ENCODE assay signal across 8 mouse cellular contexts in the genomic region with DNA sequence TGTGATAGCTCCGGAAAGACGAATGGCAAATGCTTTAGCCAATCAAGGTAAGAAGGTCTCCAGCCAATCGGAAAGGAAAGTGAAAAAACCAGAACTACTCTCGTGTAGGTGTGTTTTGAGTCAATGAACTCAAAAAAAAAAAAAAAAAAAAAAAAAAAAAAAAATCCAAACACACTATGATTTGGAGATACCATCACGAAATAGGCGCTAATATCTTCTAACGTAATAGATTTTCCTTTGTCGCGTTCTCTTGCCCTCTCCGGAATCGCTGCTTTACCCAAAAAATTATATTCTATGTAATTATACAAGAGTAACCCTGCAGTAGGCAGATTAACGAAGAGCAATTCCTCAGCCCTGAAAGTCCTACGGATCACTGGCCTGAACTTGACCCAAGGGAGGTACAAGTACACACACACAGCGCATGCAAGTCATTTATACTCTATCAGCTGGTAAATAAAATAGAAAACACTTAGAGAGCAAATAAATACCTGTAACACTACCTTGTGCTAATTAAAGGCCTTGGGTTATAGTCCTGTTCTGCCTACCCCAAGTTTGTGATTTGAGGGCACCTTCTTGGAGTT. TPM values are rescaled to one million over a fixed set of nuclear protein-coding genes. Genes with fewer than 3 reads are reported as not detected.
DNase-seq lines count a peak whose midpoint lies in the region; ATAC-seq and TF ChIP-seq lines count a peak whose summit lies in the region.

No protein-coding gene starts in this region.

- ATAC-seq in forebrain, postnatal 0 days = no peak
- no peak for ATAC-seq in liver, embryonic 15.5 days (ENCODE audit: insufficient read depth)

- H3K79me2 ChIP-seq in heart, adult 2 months (replicated peaks; ENCODE audit: control insufficient read depth, insufficient read depth, low read length) = peaks cover 2% of the 10 kb centered on the region; the same call in 1 of the 2 replicates

- intact Hi-C loops in heart, adult 2 months (cut with DNase I) = loop anchor here (2.0 kb wide), 1 partner anchor 34 kb away; the partner anchor contains the start of gene H1f0
- intact Hi-C loops in heart, postnatal 10 days (cut with DNase I) = no loop called here
- intact Hi-C loops in left cerebral cortex, postnatal 14 days (cut with DNase I) = no loop called here

- peaks cover 2% of the 10 kb centered on the region for H3K4me1 ChIP-seq in heart, adult 2 months (ENCODE audit: control insufficient read depth, insufficient read depth, low read length)
- no peaks in the 10 kb centered on the region; the same call in 1 of the 2 replicates for H3K4me1 ChIP-seq in forebrain, postnatal 0 days (ENCODE audit: insufficient read depth)
- peaks cover 86% of the 10 kb centered on the region for H3K4me1 ChIP-seq in liver, embryonic 15.5 days (replicated peaks)

- no peaks in the 10 kb centered on the region for H3K9me3 ChIP-seq in forebrain, postnatal 0 days (ENCODE audit: low read length)
- no peaks in the 10 kb centered on the region for H3K9me3 ChIP-seq in liver, embryonic 15.5 days (replicated peaks)

- H3K4me2 ChIP-seq in forebrain, postnatal 0 days (ENCODE audit: low read depth) = peak overlapping the region; percentile 48
- peak overlapping the region; percentile 79 for H3K4me2 ChIP-seq in liver, embryonic 15.5 days

- peak overlapping the region; percentile 4; the same call in 1 of the 2 replicates for H3K27ac ChIP-seq in heart, adult 2 months
- H3K27ac ChIP-seq in forebrain, postnatal 0 days (ENCODE audit: low read depth, low read length) = no peak overlapping the region
- peak overlapping the region; percentile 85 for H3K27ac ChIP-seq in liver, embryonic 15.5 days (replicated peaks)

- H3K4me3 ChIP-seq in heart, adult 2 months = peak overlapping the region; percentile 42
- H3K4me3 ChIP-seq in forebrain, postnatal 0 days (ENCODE audit: low read depth, low read length) = peak overlapping the region; percentile 21
- peak overlapping the region; percentile 59 for H3K4me3 ChIP-seq in liver, embryonic 15.5 days (replicated peaks)

- no peak for TF ChIP-seq EP300 in heart, adult 2 months (IDR thresholded peaks at IDR 0.05; ENCODE audit: insufficient read depth, low read depth, low read length)

- no peaks in the 10 kb centered on the region for H3K36me3 ChIP-seq in heart, adult 2 months (ENCODE audit: control insufficient read depth, insufficient read depth, low read length)
- peaks cover 27% of the 10 kb centered on the region for H3K36me3 ChIP-seq in forebrain, postnatal 0 days (ENCODE audit: insufficient read depth)
- peaks cover 30% of the 10 kb centered on the region for H3K36me3 ChIP-seq in liver, embryonic 15.5 days (replicated peaks)

- DNase-seq in heart, adult 2 months = no peak
- no peak for DNase-seq in heart, postnatal 10 days
- DNase-seq in CD4-positive helper T cell, adult 2 months (ENCODE audit: low read depth, low spot score) = peak; percentile 16
- no peak for DNase-seq in forebrain, postnatal 0 days
- DNase-seq in adrenal gland, adult (ENCODE audit: inconsistent age in 2 of 2, low spot score in 1 of 2) = no peak
- no peak for DNase-seq in left cerebral cortex, postnatal 14 days (ENCODE audit: low spot score in 2 of 2)
- DNase-seq in T-cell, adult 2 months (ENCODE audit: low spot score) = no peak

- no peak for TF ChIP-seq CTCF in heart, adult 2 months (IDR thresholded peaks at IDR 0.05)
- no peak for TF ChIP-seq CTCF in forebrain, postnatal 0 days (IDR thresholded peaks at IDR 0.05; ENCODE audit: low read depth)

- WGBS in heart, adult 2 months = 9% methylated on average over 14 of the region's 14 CpGs
- 8% methylated on average over 14 of the region's 14 CpGs for WGBS in forebrain, postnatal 0 days
- 8% methylated on average over 14 of the region's 14 CpGs for WGBS in liver, embryonic 15.5 days (ENCODE audit: insufficient replicate concordance)

- H3K9ac ChIP-seq in heart, adult 2 months (ENCODE audit: low read depth, low read length) = 0 out of 2 replicates have a peak overlapping the region, but pooled peaks have one; percentile 27
- no peak overlapping the region for H3K9ac ChIP-seq in forebrain, postnatal 0 days
- H3K9ac ChIP-seq in liver, embryonic 15.5 days = peak overlapping the region; percentile 55

- H3K27me3 ChIP-seq in heart, adult 2 months (ENCODE audit: control insufficient read depth, insufficient read depth, low read length) = no peaks in the 10 kb centered on the region
- no peaks in the 10 kb centered on the region for H3K27me3 ChIP-seq in forebrain, postnatal 0 days (ENCODE audit: insufficient read depth, low read length)
- no peaks in the 10 kb centered on the region for H3K27me3 ChIP-seq in liver, embryonic 15.5 days

- no peak for TF ChIP-seq POLR2A in heart, adult 2 months (IDR thresholded peaks at IDR 0.05; ENCODE audit: insufficient read depth, low read depth, low read length)

RNA-seq across cellular contexts. Expression of gene Ankrd54, which starts 0.6 kb away (rescaled TPM):
- 1 to 10 TPM; 5.5 to 8.5 TPM for total RNA-seq in heart, adult 2 months (2021)
- 12.2 and 14.2 TPM in 2 replicates for polyA plus RNA-seq in heart, adult 2 months (2012; rRNA removed)
- 10 to 100 TPM in 1 of 2 experiments, 1 to 10 TPM in 1; 9.1 to 10.7 TPM for total RNA-seq in heart, postnatal 10 days (2021)
- 43.3 and 50.5 TPM in 2 replicates for total RNA-seq in forebrain, postnatal 0 days (2014; rRNA removed)
- polyA plus RNA-seq in forebrain, postnatal 0 days (2015; fragmentation: Nextera tagmentation; extraction: Ambion mirVana) = 41.2 and 45.8 TPM in 2 replicates
- polyA plus RNA-seq in liver, embryonic 15.5 days (2015; fragmentation: Nextera tagmentation; extraction: Ambion mirVana) = 47.9 and 55.1 TPM in 2 replicates
- total RNA-seq in left cerebral cortex, postnatal 14 days (2021) = 10 to 100 TPM; 17.3 to 18.6 TPM

RNA-seq across cellular contexts. Expression of gene Eif3l, which starts 11.7 kb away (rescaled TPM):
- total RNA-seq in heart, adult 2 months (2021) = 10 to 100 TPM; 63.9 to 69.2 TPM
- polyA plus RNA-seq in heart, adult 2 months (2012; rRNA removed) = 90.3 and 116 TPM in 2 replicates
- total RNA-seq in heart, postnatal 10 days (2021) = 10 to 100 TPM; 94.5 to 95.7 TPM
- 213 and 218 TPM in 2 replicates for total RNA-seq in forebrain, postnatal 0 days (2014; rRNA removed)
- 179 and 191 TPM in 2 replicates for polyA plus RNA-seq in forebrain, postnatal 0 days (2015; fragmentation: Nextera tagmentation; extraction: Ambion mirVana)
- 116 and 117 TPM in 2 replicates for polyA plus RNA-seq in liver, embryonic 15.5 days (2015; fragmentation: Nextera tagmentation; extraction: Ambion mirVana)
- 10 to 100 TPM; 80.6 to 81.3 TPM for total RNA-seq in left cerebral cortex, postnatal 14 days (2021)

RNA-seq across cellular contexts. Expression of gene Galr3, which starts 21.6 kb away (rescaled TPM):
- not detected for total RNA-seq in heart, adult 2 months (2021)
- not detected in 2 replicates for polyA plus RNA-seq in heart, adult 2 months (2012; rRNA removed)
- total RNA-seq in heart, postnatal 10 days (2021) = not detected
- total RNA-seq in forebrain, postnatal 0 days (2014; rRNA removed) = 0.62 TPM in 1 of 2 replicates, not detected in the other
- polyA plus RNA-seq in forebrain, postnatal 0 days (2015; fragmentation: Nextera tagmentation; extraction: Ambion mirVana) = 0.12 and 0.20 TPM in 2 replicates
- 0.17 TPM in 1 of 2 replicates, not detected in the other for polyA plus RNA-seq in liver, embryonic 15.5 days (2015; fragmentation: Nextera tagmentation; extraction: Ambion mirVana)
- total RNA-seq in left cerebral cortex, postnatal 14 days (2021) = under 1 TPM in 1 of 2 experiments, not detected in 1; 0.44 TPM

RNA-seq across cellular contexts. Expression of gene H1f0, which starts 35.0 kb away (rescaled TPM):
- total RNA-seq in heart, adult 2 months (2021) = 10 to 100 TPM; 73.3 to 82.4 TPM
- 54.2 and 66.4 TPM in 2 replicates for polyA plus RNA-seq in heart, adult 2 months (2012; rRNA removed)
- 100 to 1,000 TPM; 208 to 227 TPM for total RNA-seq in heart, postnatal 10 days (2021)
- total RNA-seq in forebrain, postnatal 0 days (2014; rRNA removed) = 198 and 209 TPM in 2 replicates
- 224 and 248 TPM in 2 replicates for polyA plus RNA-seq in forebrain, postnatal 0 days (2015; fragmentation: Nextera tagmentation; extraction: Ambion mirVana)
- polyA plus RNA-seq in liver, embryonic 15.5 days (2015; fragmentation: Nextera tagmentation; extraction: Ambion mirVana) = 118 and 121 TPM in 2 replicates
- 10 to 100 TPM; 73.5 to 88.2 TPM for total RNA-seq in left cerebral cortex, postnatal 14 days (2021)

RNA-seq across cellular contexts. Expression of gene Micall1, which starts 45.4 kb away (rescaled TPM):
- total RNA-seq in heart, adult 2 months (2021) = 10 to 100 TPM; 43.0 to 45.7 TPM
- 39.3 and 58.7 TPM in 2 replicates for polyA plus RNA-seq in heart, adult 2 months (2012; rRNA removed)
- 10 to 100 TPM; 80.2 to 82.8 TPM for total RNA-seq in heart, postnatal 10 days (2021)
- total RNA-seq in forebrain, postnatal 0 days (2014; rRNA removed) = 23.8 and 29.1 TPM in 2 replicates
- 7.2 and 8.0 TPM in 2 replicates for polyA plus RNA-seq in forebrain, postnatal 0 days (2015; fragmentation: Nextera tagmentation; extraction: Ambion mirVana)
- 0.86 and 1.3 TPM in 2 replicates for polyA plus RNA-seq in liver, embryonic 15.5 days (2015; fragmentation: Nextera tagmentation; extraction: Ambion mirVana)
- 10 to 100 TPM; 22.1 to 27.8 TPM for total RNA-seq in left cerebral cortex, postnatal 14 days (2021)
